Mouse (Mus musculus) adrenal gland, adult 18-20 months (tissue): ENCODE results near the gene Prrt3. TPM values are rescaled to one million over a fixed set of nuclear protein-coding genes. Genes with fewer than 3 reads are reported as not detected.

Source experiments
- DNase-seq, 2 experiments: peaks; one replicate each; pipeline ENCODE4 v3.0.0; 2021 to 2022; ENCODE audit warnings: low spot score in 2 of 2
- microRNA-seq, 2 experiments: library from miRNA; unstranded; fragments of <30 nt; microRNA quantifications; one replicate each; pipeline ENCODE4 v1.2.0; 2021; ENCODE audit warnings: borderline number of aligned reads in 2 of 2
- total RNA-seq, 2 experiments: library from RNA; stranded (reverse); gene quantifications; 1 replicate in 1 of 2; 2 replicates in 1 of 2; pipeline ENCODE4 v1.2.3; 2021

Prrt3 gene
- total RNA-seq, 2 experiments from 2014 or later = 0.32 TPM; not detected in 1

GRCm38 (mm10) chr6:113455007-113455406, 46.7 kb downstream of the Prrt3 start:
- no peak for DNase-seq

- no peak for DNase-seq
These were observed 49.9 kb downstream of the Prrt3 start for GRCm38 (mm10) chr6:113451839-113452238.

GRCm38 (mm10) chr6:113447639-113448038, 54.1 kb downstream of the Prrt3 start:
- DNase-seq = no peak

- DNase-seq = no peak
These were observed 57.3 kb downstream of the Prrt3 start for GRCm38 (mm10) chr6:113444207-113444965.

Small RNA genes lying within 50 kb of the gene (microRNA-seq; reads per million reads assigned to microRNA genes)
- gene Gm23365 = 0 reads per million in 2 experiments

Other genes starting within 250 kb of the Prrt3 start
- gene Cpne9, start 219.6 kb downstream of the Prrt3 start, total RNA-seq = 1 to 10 TPM; 2.8 to 4.4 TPM
- gene Brpf1, start 194.8 kb downstream of the Prrt3 start, total RNA-seq = 10 to 100 TPM; 25.4 to 26.4 TPM
- 10 to 100 TPM in 1 of 2 experiments, 1 to 10 TPM in 1; 10.0 to 10.3 TPM for gene Ogg1, start 175.0 kb downstream of the Prrt3 start, total RNA-seq
- 10 to 100 TPM; 53.1 to 55.4 TPM for gene Camk1, start 157.9 kb downstream of the Prrt3 start, total RNA-seq
- gene Tada3, start 124.0 kb downstream of the Prrt3 start, total RNA-seq = 10 to 100 TPM; 31.9 to 36.1 TPM
- gene Arpc4, start 123.8 kb downstream of the Prrt3 start, total RNA-seq = 100 to 1,000 TPM; 184 to 190 TPM
- gene Ttll3, start 112.7 kb downstream of the Prrt3 start, total RNA-seq = 1 to 10 TPM; 3.0 to 4.0 TPM
- gene Rpusd3, start 82.6 kb downstream of the Prrt3 start, total RNA-seq = 1 to 10 TPM; 6.3 to 8.5 TPM
- gene Cidec, start 66.2 kb downstream of the Prrt3 start, total RNA-seq = 100 to 1,000 TPM; 321 to 750 TPM
- gene Jagn1, start 59.4 kb downstream of the Prrt3 start, total RNA-seq = 10 to 100 TPM; 47.2 to 49.7 TPM
- 1 to 10 TPM in 1 of 2 experiments, under 1 TPM in 1; 0.83 to 2.6 TPM for gene Il17re, start 43.4 kb downstream of the Prrt3 start, total RNA-seq
- gene Il17rc, start 30.5 kb downstream of the Prrt3 start, total RNA-seq = 10 to 100 TPM; 19.9 to 26.9 TPM
- 10 to 100 TPM; 53.7 to 55.8 TPM for gene Creld1, start 18.6 kb downstream of the Prrt3 start, total RNA-seq
- gene Emc3, start 29.7 kb upstream of the Prrt3 start, total RNA-seq = 100 to 1,000 TPM in 1 of 2 experiments, 10 to 100 TPM in 1; 89.8 to 107 TPM
- under 1 TPM; 0.19 to 0.43 TPM for gene Fancd2, start 29.8 kb upstream of the Prrt3 start, total RNA-seq
- not detected for gene Fancd2os, start 98.8 kb upstream of the Prrt3 start, total RNA-seq
- 100 to 1,000 TPM; 150 to 205 TPM for gene Brk1, start 102.8 kb upstream of the Prrt3 start, total RNA-seq
- gene Vhl, start 122.0 kb upstream of the Prrt3 start, total RNA-seq = 10 to 100 TPM; 20.9 to 21.4 TPM
- 10 to 100 TPM; 17.1 to 51.5 TPM for gene Irak2, start 136.5 kb upstream of the Prrt3 start, total RNA-seq
- gene Tatdn2, start 195.1 kb upstream of the Prrt3 start, total RNA-seq = 10 to 100 TPM; 50.4 to 63.2 TPM
- gene Ghrl, start 217.9 kb upstream of the Prrt3 start, total RNA-seq = not detected
- gene Sec13, start 238.8 kb upstream of the Prrt3 start, total RNA-seq = 100 to 1,000 TPM; 111 to 113 TPM